Mouse (Mus musculus) lung, adult 2 months (tissue): ENCODE measurements around the gene Gtf2h1. TPM values are rescaled to one million over a fixed set of nuclear protein-coding genes. Genes with fewer than 3 reads are reported as not detected.
"Not testable (repeated sequence)": the region's sequence is repeated elsewhere in the genome, so short reads cannot be mapped to it uniquely, and the experiment has no call there.

Experiments used
- DNase-seq: peaks from one replicate; pipeline ENCODE4 v3.0.0; 2022
- H3K4me1 ChIP-seq: fragments of 200-500 bp; 2 replicates; pipeline ENCODE4 v1.6.1; 2011; ENCODE audit warnings: low read length; ENCODE audit not compliant: control insufficient read depth, insufficient read depth
- H3K4me3 ChIP-seq: fragments of 200-500 bp; replicated peaks from 2 replicates; pipeline ENCODE3; 2011; ENCODE audit warnings: low read depth, mild to moderate bottlenecking, control low read depth, low read length; ENCODE audit errors: extremely low read depth
- CTCF ChIP-seq: fragments of 200-500 bp; IDR thresholded peaks from 2 replicates; pipeline ENCODE4 v1.5.1; 2011; ENCODE audit warnings: mild to moderate bottlenecking, low read length, control low read depth; ENCODE audit not compliant: insufficient read depth
- POLR2A ChIP-seq: fragments of 200-500 bp; IDR thresholded peaks from 2 replicates; pipeline ENCODE4 v1.6.1; 2011; ENCODE audit warnings: low read depth, mild to moderate bottlenecking, control low read depth, low read length, borderline replicate concordance; ENCODE audit errors: extremely low read depth
- WGBS: fragments of 180-500 bp; shearing (Covaris S2); methylation state at CpG from one replicate; pipeline ENCODE4 v1.1.7; 2018; 5-methylcytosine and 5-hydroxymethylcytosine counted together
- polyA plus RNA-seq: library from polyadenylated mRNA; depleted of rRNA; stranded (reverse); fragments of >200 nt; gene quantifications from 2 replicates; pipeline ENCODE4 v1.2.3, GENCODE M21; 2012

Gene Gtf2h1
- polyA plus RNA-seq, 1 experiment = 7.4 TPM

GRCm38 (mm10) chr7:46829911-46830310, 34.0 kb downstream of the Gtf2h1 start:
- no peak for TF ChIP-seq CTCF
- TF ChIP-seq POLR2A = no peak
- WGBS = 88% methylated on average over 12 of the region's 12 CpGs
- Histone ChIP-seq H3K4me3 (no peak overlapping the region), H3K4me1 (peaks cover 12% of the 10 kb centered on the region)
- DNase-seq = no peak

DNA sequence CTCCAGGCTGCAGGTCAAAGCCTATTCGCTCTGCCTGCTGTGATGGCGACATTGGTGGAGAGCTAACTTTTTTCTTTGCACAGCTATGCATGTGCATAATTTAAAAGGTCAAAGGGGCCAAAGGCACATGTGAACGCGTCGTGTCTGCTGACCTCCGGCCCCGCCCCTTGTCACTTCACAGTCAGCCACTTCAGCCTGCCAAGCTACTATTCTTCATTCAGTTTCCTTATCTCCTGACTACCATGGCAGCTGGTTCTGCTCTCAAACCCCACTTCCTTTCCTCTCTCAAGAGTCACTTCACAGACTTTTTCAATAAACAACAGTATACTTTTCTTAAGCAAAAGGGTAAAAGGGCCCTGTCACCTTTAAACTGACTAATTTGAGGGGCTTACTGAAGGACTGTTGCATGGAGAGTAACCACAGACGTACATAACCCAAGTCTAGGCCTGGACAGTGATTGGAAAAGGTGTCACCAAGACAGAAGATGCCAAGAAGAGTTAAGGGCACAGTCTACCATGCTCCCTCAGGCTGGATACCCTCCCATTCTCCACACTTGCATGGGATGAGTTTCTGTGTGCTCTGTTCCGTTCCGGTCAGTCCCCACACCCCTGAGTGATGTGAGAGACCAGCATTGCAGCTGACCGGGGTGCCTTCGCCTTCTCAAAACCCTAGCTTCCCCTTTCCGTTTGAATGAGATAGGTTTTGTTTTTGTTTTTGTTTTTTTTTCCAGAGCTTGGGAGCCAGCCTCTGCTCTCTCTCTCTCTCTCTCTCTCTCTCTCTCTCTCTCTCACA, 35.1 kb downstream of the Gtf2h1 start:
- DNase-seq = no peak
- TF ChIP-seq POLR2A (no peak), CTCF (no peak)
- WGBS = 34% methylated on average over 13 of the region's 13 CpGs
- H3K4me3 ChIP-seq = no peak overlapping the region
- H3K4me1 ChIP-seq = peaks cover 12% of the 10 kb centered on the region

DNA sequence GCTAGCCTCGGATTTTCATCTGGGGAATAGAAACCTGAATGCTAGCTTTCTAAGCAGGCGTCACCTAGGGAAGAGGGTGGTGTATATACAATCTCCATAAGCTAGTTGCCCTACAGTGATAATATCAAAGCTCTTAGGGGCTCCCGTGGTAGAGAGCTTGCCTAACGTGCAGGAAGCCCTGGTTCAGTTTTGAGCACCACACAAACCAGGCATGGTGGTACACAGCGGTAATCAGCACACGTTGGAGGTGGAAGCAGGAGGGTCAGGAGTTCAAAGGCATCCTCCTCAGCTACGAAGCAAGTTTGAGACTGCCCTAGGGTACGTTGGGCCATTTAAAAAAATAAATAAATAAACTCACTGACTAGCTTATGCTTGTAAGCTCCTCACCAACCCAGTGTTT, 35.8 kb downstream of the Gtf2h1 start:
- Histone ChIP-seq H3K4me1 (peaks cover 12% of the 10 kb centered on the region), H3K4me3 (no peak overlapping the region)
- DNase-seq = no peak
- TF ChIP-seq CTCF = no peak
- TF ChIP-seq POLR2A = no peak
- 72% methylated on average over 8 of the region's 8 CpGs for WGBS

- not testable (repeated sequence) for H3K4me3 ChIP-seq, DNase-seq
- WGBS = 80% methylated on average over 11 of the region's 11 CpGs
- H3K4me1 ChIP-seq = peaks cover 12% of the 10 kb centered on the region
Measured at GRCm38 (mm10) chr7:46832112-46832810, 36.4 kb downstream of the Gtf2h1 start.

DNA sequence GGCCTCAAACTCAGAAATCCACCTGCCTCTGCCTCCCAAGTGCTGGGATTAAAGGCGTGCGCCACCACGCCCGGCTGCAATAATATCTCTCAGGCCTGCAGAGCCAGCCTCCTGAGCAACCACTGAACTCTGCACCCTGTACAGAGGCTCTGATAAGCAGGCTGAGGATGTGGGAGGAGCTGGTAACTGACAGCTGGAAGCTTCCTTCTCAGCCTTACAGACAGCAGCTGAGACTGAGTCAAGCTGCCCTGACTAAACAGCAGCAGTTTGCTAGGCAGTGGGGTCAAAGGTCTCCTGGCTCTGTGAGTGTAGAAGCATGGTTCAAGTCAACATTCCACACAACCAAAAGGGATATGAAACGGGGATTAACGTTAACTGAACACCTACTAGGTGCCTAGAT, 37.4 kb downstream of the Gtf2h1 start:
- no peak for DNase-seq
- H3K4me1 ChIP-seq = peaks cover 13% of the 10 kb centered on the region
- TF ChIP-seq CTCF (no peak), POLR2A (no peak)
- no peak overlapping the region for H3K4me3 ChIP-seq
- WGBS = 38% methylated on average over 6 of the region's 6 CpGs

DNA sequence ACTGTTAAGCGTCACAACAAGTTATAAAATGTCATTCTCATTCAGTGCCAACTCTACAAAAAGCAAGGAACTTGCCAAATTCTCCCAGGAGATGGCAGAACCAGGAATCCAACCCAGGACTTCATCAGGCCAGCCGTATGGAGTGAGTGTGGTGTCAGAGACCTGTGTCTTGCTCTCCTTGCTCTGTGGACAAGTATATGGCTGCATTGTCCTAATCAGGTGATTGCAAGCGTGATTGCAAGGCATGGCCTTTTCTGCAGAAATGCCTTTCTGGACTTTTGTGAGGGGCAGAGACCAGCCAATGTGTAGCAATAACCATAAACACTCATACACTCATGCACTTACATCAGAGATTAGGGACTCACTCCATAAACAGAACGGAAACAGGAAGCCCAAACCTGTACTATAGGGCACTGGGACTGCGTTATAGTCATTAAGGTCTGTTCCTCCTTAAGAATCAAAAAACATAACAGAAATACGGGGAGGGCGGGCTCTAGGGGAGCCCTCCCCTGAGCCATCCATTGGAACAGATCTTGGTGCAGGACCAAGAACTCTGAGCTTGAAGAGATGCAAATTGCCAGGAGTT, 37.9 kb downstream of the Gtf2h1 start:
- 64% methylated on average over 7 of the region's 7 CpGs for WGBS
- DNase-seq = no peak
- TF ChIP-seq CTCF (no peak), POLR2A (no peak)
- Histone ChIP-seq H3K4me1 (peaks cover 16% of the 10 kb centered on the region), H3K4me3 (no peak overlapping the region)

GRCm38 (mm10) chr7:46834994-46835610, 39.2 kb downstream of the Gtf2h1 start:
- TF ChIP-seq CTCF (no peak), POLR2A (no peak)
- DNase-seq = no peak
- 67% methylated on average over 14 of the region's 14 CpGs for WGBS
- H3K4me3 ChIP-seq = no peak overlapping the region
- peaks cover 27% of the 10 kb centered on the region for H3K4me1 ChIP-seq

DNA sequence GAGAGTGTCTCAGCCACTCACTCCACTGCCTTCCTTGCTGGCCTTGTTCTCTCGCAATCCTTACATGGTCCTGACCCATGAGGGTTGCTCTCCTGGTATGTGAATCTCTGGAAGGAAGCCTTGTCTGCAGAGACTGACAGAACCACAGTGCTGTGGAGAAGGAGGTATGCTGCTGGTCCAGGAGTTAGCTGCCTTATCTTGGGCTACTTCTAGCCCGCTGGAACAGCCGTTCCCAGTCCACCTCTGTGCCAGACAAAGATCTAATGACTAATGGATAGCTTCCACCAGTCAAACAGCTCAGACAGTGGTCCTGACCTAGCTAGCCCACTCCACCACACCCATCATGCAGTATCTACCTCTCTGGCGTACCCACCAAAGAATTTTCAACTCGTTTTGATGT, 40.5 kb downstream of the Gtf2h1 start:
- TF ChIP-seq POLR2A = no peak
- no peak for TF ChIP-seq CTCF
- no peak overlapping the region for H3K4me3 ChIP-seq
- H3K4me1 ChIP-seq = peaks cover 26% of the 10 kb centered on the region
- 89% methylated on average over 5 of the region's 5 CpGs for WGBS
- no peak for DNase-seq

- TF ChIP-seq CTCF (no peak), POLR2A (no peak)
- Histone ChIP-seq H3K4me3 (no peak overlapping the region), H3K4me1 (peaks cover 26% of the 10 kb centered on the region)
- WGBS = 90% methylated on average over 5 of the region's 5 CpGs
- DNase-seq = no peak
Measured at GRCm38 (mm10) chr7:46837073-46837472, 41.2 kb downstream of the Gtf2h1 start.
